Mouse (Mus musculus) liver, adult 2 months (tissue): ENCODE measurements at regions not wholly inside any gene's neighbourhood (a gene's known extent, or its start where the extent isn't known, plus 50 kb on each side); places are given as distances from the start of the nearest gene placed in this dataset.

Experiments used
- CTCF ChIP-seq: fragments of 200-500 bp; IDR thresholded peaks from 2 replicates; pipeline ENCODE4 v1.5.1; 2011; ENCODE audit warnings: low read depth, low read length, control low read depth
- POLR2A ChIP-seq: fragments of 200-500 bp; IDR thresholded peaks from 2 replicates; pipeline ENCODE4 v1.6.1; 2011; ENCODE audit warnings: low read length, control low read depth; ENCODE audit not compliant: insufficient read depth; ENCODE audit errors: extremely low read depth

GRCm38 (mm10) chr9:5595891-5596635 lies 250.8 kb downstream of the Casp12 start:
- no peak for TF ChIP-seq CTCF
- no peak for TF ChIP-seq POLR2A
